Mouse (Mus musculus) limb, embryonic 14.5 days (tissue): ENCODE measurements around the gene Arid5b. TPM values are rescaled to one million over a fixed set of nuclear protein-coding genes. Genes with fewer than 3 reads are reported as not detected.

Experiments used
- ATAC-seq: fragments of 200-750 bp; cut with Nextera tagmentation; 2 replicates; pipeline ENCODE4 v1.8.0; 2017; ENCODE audit warnings: low read depth, moderate number of reproducible peaks, moderate TSS enrichment; ENCODE audit not compliant: low FRiP score
- DNase-seq: peaks from one replicate; pipeline ENCODE4 v3.0.0-alpha.2; 2015; ENCODE audit warnings: low spot score
- H3K27ac ChIP-seq: fragments of 300-500 bp; sonication (generic); replicated peaks from 2 replicates; pipeline ENCODE4 v1.5.1; 2014; ENCODE audit warnings: low read depth, mild to moderate bottlenecking, low read length, moderate library complexity, mixed read lengths
- H3K27me3 ChIP-seq: fragments of 300-500 bp; sonication (generic); 2 replicates; pipeline ENCODE4 v1.6.1; 2014; ENCODE audit warnings: low read length, mixed read lengths; ENCODE audit not compliant: control insufficient read depth, insufficient read depth
- H3K36me3 ChIP-seq: fragments of 300-500 bp; sonication (generic); 2 replicates; pipeline ENCODE4 v1.6.1; 2014; ENCODE audit warnings: mild to moderate bottlenecking, low read length, moderate library complexity, mixed read lengths; ENCODE audit not compliant: control insufficient read depth, insufficient read depth
- H3K4me1 ChIP-seq: fragments of 300-500 bp; sonication (generic); 2 replicates; pipeline ENCODE4 v1.6.1; 2014; ENCODE audit warnings: antibody characterized with exemption, low read length, mixed read lengths; ENCODE audit not compliant: control insufficient read depth, insufficient read depth
- H3K4me2 ChIP-seq: fragments of 300-500 bp; sonication (generic); replicated peaks from 2 replicates; pipeline ENCODE4 v1.6.1; 2014; ENCODE audit warnings: low read depth, mild to moderate bottlenecking, low read length, moderate library complexity; ENCODE audit not compliant: severe bottlenecking
- H3K4me3 ChIP-seq: fragments of 300-500 bp; sonication (generic); replicated peaks from 2 replicates; pipeline ENCODE4 v1.5.1; 2014; ENCODE audit warnings: low read length
- H3K9ac ChIP-seq: fragments of 300-500 bp; sonication (generic); 2 replicates; pipeline ENCODE4 v1.6.1; 2014; ENCODE audit warnings: mild to moderate bottlenecking, low read depth, low read length, moderate library complexity; ENCODE audit not compliant: severe bottlenecking
- H3K9me3 ChIP-seq: fragments of 300-500 bp; sonication (generic); 2 replicates; pipeline ENCODE4 v1.6.1; 2016; ENCODE audit warnings: low read length; ENCODE audit not compliant: control insufficient read depth
- POLR2A ChIP-seq: fragments of 200-500 bp; IDR thresholded peaks from 2 replicates; pipeline ENCODE4 v1.8.0; 2012; ENCODE audit warnings: inconsistent platforms, mild to moderate bottlenecking, moderate library complexity, borderline replicate concordance; ENCODE audit not compliant: insufficient read depth, insufficient read length; ENCODE audit errors: extremely low read depth
- WGBS: fragments of 180-500 bp; shearing (Covaris S2); extraction: QIAGEN DNeasy Blood & Tissue Kit; methylation state at CpG from one replicate; pipeline ENCODE4 v1.1.7; 2014; 5-methylcytosine and 5-hydroxymethylcytosine counted together
- polyA plus RNA-seq, 2 experiments: library from polyadenylated mRNA; depleted of rRNA in 1 of 2; stranded (reverse) in 1 of 2; unstranded in 1 of 2; fragments of >200 nt; fragmentation: Nextera tagmentation in 1 of 2; extraction: Ambion mirVana in 1 of 2; gene quantifications; 2 replicates each; pipeline versions ENCODE4 v1.2.1 to v1.2.3; 2012 to 2014

Gene Arid5b
- polyA plus RNA-seq, 2 experiments = 14.1 to 41.0 TPM

DNA sequence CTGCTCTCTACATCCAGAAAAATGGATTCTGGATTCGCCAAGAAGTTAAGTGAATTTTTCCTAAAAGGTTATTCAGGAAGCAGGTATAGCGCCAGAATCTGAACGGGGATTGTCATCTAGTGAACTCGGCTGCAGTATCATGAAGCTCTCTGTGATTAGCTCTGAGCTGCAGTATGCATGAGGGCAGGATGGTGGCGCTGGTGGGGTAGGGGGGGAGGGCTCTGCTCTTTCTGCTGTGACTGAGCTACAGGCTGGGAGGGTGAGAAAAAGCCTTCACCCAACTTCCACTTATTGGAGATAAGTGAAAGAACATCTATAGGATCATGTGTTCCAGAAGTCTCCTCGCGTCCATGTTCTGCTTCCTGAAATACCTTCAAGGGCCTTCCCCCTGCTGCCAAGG, 207.5 kb downstream of the Arid5b start:
- Histone ChIP-seq H3K4me2 (no peak overlapping the region), H3K27me3 (no peaks in the 10 kb centered on the region)
- 86% methylated on average over 7 of the region's 7 CpGs for WGBS

DNA sequence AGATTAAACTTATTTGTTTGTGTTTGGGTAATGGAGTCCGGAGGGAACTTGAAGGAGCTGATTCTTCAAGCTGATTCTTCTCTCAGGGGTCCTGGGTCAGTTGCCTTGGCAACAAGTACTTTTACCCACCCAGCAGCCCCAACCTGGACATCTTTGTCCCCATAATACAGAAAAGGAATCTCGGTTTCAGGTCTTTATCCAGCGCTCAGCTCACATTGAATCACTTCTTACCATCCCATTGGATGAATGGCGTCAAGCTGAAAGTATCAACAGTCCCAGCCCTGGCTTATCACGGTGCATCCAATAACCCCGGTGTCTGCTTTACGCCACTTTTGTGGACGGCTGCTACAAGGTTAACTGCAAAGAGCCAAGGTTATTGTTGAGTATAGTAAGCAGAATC, 210.1 kb downstream of the Arid5b start:
- Histone ChIP-seq H3K4me1 (no peaks in the 10 kb centered on the region), H3K27me3 (no peaks in the 10 kb centered on the region), H3K4me2 (no peak overlapping the region), H3K36me3 (no peaks in the 10 kb centered on the region), H3K4me3 (no peak overlapping the region), H3K9ac (no peak overlapping the region), H3K9me3 (no peaks in the 10 kb centered on the region), H3K27ac (no peak overlapping the region)
- ATAC-seq = no peak
- TF ChIP-seq POLR2A = no peak
- DNase-seq = no peak
- WGBS = 86% methylated on average over 8 of the region's 8 CpGs

More for the DNA sequence above, 207.5 kb downstream of the Arid5b start:
- H3K9me3 ChIP-seq = no peaks in the 10 kb centered on the region
- no peak for TF ChIP-seq POLR2A
- ATAC-seq = no peak
- no peaks in the 10 kb centered on the region for H3K4me1 ChIP-seq
- no peak overlapping the region for H3K9ac ChIP-seq
- no peak for DNase-seq
- no peaks in the 10 kb centered on the region for H3K36me3 ChIP-seq
- no peak overlapping the region for H3K4me3 ChIP-seq
- no peak overlapping the region for H3K27ac ChIP-seq

DNA sequence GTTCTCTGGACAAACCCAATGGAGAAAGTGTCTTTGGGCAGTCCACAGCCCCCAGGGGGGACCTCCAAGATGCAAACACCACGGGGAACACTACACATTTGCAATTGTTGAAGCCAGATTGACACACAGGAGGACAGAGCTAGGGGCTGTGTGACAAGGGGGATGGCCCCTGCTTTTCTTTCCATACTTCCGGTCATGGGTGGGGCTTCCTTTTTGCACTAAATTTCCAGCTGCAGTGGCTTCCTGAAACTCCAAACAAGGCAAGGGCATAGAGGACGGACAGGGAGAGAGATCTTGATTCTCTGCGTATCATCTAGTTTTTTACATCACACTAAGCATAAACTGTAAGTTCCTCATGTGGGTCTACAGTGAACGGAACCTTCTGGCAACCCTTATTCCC, 210.6 kb downstream of the Arid5b start:
- Histone ChIP-seq H3K4me2 (no peak overlapping the region), H3K27ac (no peak overlapping the region), H3K4me1 (no peaks in the 10 kb centered on the region), H3K9me3 (no peaks in the 10 kb centered on the region), H3K27me3 (no peaks in the 10 kb centered on the region), H3K4me3 (no peak overlapping the region), H3K36me3 (no peaks in the 10 kb centered on the region), H3K9ac (no peak overlapping the region)
- no peak for DNase-seq
- no peak for TF ChIP-seq POLR2A
- no peak for ATAC-seq
- 86% methylated on average over 5 of the region's 5 CpGs for WGBS

DNA sequence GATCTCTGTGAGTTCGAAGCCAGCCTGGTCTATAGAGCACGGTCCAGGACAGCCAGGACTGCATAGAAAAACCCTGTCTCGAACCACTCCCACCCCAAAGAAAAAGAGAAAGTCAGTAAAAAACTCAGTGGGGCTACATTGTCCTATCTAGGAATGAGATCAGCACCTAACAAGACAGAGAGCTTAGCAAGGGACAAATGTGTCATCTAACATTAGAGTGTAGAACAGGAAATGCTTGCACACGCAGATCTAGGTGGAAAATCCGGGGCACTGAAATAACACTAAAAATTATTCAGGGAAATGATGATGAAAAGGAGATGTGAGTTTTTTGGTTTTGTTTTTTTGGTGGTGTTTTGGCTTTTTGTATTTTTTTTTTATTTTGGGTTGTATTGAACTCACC, 212.4 kb downstream of the Arid5b start:
- H3K27ac ChIP-seq = no peak overlapping the region
- TF ChIP-seq POLR2A = no peak
- no peak for DNase-seq
- H3K4me2 ChIP-seq = no peak overlapping the region
- H3K36me3 ChIP-seq = no peaks in the 10 kb centered on the region
- no peaks in the 10 kb centered on the region for H3K9me3 ChIP-seq
- no peaks in the 10 kb centered on the region for H3K27me3 ChIP-seq
- H3K4me1 ChIP-seq = no peaks in the 10 kb centered on the region
- no peak overlapping the region for H3K9ac ChIP-seq
- no peak overlapping the region for H3K4me3 ChIP-seq
- 91% methylated on average over 5 of the region's 5 CpGs for WGBS
- no peak for ATAC-seq

DNA sequence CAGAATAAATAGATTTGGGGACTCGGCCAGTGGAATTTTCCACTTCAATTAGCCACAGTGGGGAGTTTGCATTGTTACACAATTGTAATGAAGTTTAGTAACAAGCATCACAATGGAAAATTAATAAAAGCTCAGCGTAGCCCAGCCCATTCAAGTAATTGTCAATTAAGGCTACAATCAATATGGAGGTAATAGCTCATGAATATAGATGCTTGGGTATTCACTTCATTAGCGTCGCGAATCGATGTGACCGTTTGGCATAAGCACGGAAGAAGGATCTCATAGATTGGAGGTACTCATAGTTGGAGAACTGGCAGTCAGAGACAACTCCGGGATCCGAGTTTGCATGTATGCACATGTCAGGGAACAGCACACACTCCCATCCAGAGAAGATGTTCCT, 214.0 kb downstream of the Arid5b start:
- no peak for DNase-seq
- H3K9ac ChIP-seq = no peak overlapping the region
- H3K4me2 ChIP-seq = no peak overlapping the region
- ATAC-seq = no peak
- no peaks in the 10 kb centered on the region for H3K9me3 ChIP-seq
- H3K4me3 ChIP-seq = no peak overlapping the region
- no peak overlapping the region for H3K27ac ChIP-seq
- H3K27me3 ChIP-seq = no peaks in the 10 kb centered on the region
- no peaks in the 10 kb centered on the region for H3K36me3 ChIP-seq
- TF ChIP-seq POLR2A = no peak
- no peaks in the 10 kb centered on the region for H3K4me1 ChIP-seq
- 86% methylated on average over 10 of the region's 10 CpGs for WGBS

DNA sequence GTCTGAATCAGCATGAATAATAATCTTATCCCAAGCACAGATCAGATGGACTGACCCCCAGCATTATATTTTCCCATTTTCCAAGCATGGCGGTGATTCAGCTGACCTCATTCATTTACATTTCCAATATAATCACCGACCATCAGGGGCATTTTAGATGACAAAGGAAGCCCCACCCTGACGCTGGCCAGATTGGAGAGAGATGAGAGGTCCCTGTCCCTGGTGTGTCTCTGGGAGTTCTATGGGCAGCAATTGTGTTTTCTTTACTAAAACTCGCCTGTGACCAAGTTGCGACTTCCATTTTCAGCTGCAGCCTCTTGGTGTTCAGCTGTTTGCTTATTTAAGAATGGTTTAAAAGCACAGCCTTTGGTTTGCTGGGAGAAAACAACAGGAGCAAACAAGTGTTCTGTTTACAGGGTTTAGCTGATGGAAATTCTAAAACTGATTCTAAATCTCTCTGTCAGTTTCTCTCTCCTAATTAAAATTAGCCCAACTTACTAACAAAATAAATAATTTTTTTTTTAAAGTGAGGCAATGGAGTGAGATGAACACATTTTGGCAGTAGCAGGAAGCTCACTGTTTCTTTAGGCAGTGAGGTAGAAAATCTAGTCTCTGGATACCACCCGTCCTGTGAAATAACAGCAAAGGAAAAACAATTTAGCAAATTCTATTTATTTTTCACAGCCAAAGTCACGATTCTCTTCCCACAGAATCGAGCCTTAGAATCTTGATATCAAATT, 214.6 kb downstream of the Arid5b start:
- Histone ChIP-seq H3K4me2 (no peak overlapping the region), H3K9ac (no peak overlapping the region), H3K4me3 (no peak overlapping the region), H3K27me3 (no peaks in the 10 kb centered on the region), H3K9me3 (no peaks in the 10 kb centered on the region), H3K27ac (no peak overlapping the region), H3K36me3 (no peaks in the 10 kb centered on the region), H3K4me1 (no peaks in the 10 kb centered on the region)
- no peak for ATAC-seq
- DNase-seq = no peak
- TF ChIP-seq POLR2A = no peak
- whole genome bisulfite sequencing = 68% methylated on average over 8 of the region's 8 CpGs
